Mouse (Mus musculus): ENCODE results near the gene Ttc4.

- no peak for TF ChIP-seq POLR2A (IDR thresholded peaks at IDR 0.05; ENCODE audit: borderline replicate concordance, insufficient read depth, low read length)
- no peak for TF ChIP-seq CTCF (IDR thresholded peaks at IDR 0.05; ENCODE audit: borderline replicate concordance, insufficient read depth, low read depth, low read length)
Measured at GRCm38 (mm10) chr4:106627809-106628208, 50.9 kb downstream of the Ttc4 start.
